ENCODE assay signal across 8 mouse cellular contexts in the genomic region with DNA sequence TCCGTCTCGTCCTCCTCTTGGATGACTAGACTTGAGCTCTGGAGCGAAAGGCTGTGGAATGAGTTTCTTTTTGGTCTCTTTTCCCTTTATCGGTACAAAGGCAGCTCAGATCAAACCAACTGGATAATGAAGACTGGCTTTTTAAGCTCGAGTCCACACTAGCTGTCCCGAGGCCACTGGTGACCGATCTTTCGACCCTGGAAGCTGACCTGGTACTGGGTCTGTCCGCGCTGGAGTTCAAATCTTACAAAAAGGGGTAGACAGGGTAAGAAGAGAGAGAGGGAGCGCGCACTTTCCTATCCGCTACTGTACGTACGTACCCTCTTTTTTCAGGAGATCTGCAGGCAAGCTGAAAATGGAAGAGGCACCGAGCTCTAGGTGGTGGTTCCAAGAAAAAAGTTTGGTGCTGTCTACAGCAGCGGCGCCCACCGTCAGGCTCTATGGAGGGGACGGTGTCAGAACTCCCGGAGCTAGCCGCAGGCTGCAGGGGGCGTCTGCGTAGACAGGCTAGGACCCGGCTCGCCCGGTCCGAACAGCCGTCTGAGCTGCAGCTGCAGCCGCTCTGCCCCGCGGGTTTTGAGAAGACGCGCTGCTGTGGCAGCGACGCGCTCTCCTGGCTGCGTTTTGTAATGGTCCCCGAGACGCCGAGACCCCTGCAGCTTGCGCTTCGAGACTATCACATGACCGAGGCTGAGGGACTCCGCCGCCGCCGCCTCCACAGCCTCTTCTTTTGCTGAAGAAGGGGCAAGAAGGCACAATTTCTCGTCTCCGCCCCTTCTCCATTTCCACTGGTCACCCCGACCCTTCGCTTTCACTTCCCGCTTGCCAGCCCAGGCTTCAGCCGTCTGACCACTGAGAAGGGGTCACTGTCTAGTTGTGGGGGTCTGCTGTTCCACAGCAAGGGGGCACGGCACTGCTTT. TPM values are rescaled to one million over a fixed set of nuclear protein-coding genes. Genes with fewer than 3 reads are reported as not detected.
DNase-seq lines count a peak whose midpoint lies in the region; ATAC-seq and TF ChIP-seq lines count a peak whose summit lies in the region.
"Had no signal": no experiment of that assay in that cellular context is flagged by ENCODE, and none has a peak within 500 bp of the region (broad histone marks: within the 10 kb centered on the region; RNA-seq: fewer than 3 reads in every experiment).

No protein-coding gene starts in this region.

- TF ChIP-seq EP300 in liver, postnatal 0 days (IDR thresholded peaks at IDR 0.05; ENCODE audit: low read depth), result no peak

- under 1% methylated on average over 55 of the region's 55 CpGs for WGBS in heart, embryonic 16.5 days
- 1% methylated on average over 55 of the region's 55 CpGs for WGBS in liver, postnatal 0 days (ENCODE audit: insufficient replicate concordance)

- peaks cover 80% of the 10 kb centered on the region for H3K27me3 ChIP-seq in heart, embryonic 16.5 days (ENCODE audit: control insufficient read depth, insufficient read depth, low read length)
- peaks cover 99% of the 10 kb centered on the region for H3K27me3 ChIP-seq in liver, postnatal 0 days (ENCODE audit: insufficient read depth, low read length)

- in situ Hi-C loops in ES-E14 (cut with MboI; ENCODE audit: low sequenced_read_pairs in 2 of 2, unreplicated experiment in 2 of 2), result no loop called here

- no peak overlapping the region for H3K27ac ChIP-seq in ES-E14 (ENCODE audit: insufficient read depth, low read depth, low read length, poor library complexity, severe bottlenecking)
- no peak overlapping the region for H3K27ac ChIP-seq in bone marrow macrophage, adult 2 months (ENCODE audit: insufficient read depth, low read depth, low read length)
- H3K27ac ChIP-seq in heart, embryonic 16.5 days (ENCODE audit: low read length), result no peak overlapping the region
- H3K27ac ChIP-seq in liver, postnatal 0 days (ENCODE audit: low read depth), result no peak overlapping the region

- peak; percentile 16 for DNase-seq in ES-E14 (ENCODE audit: low read depth, low spot score)
- peak; percentile 17 for DNase-seq in liver, postnatal 0 days
- DNase-seq in testis, postnatal 14 days (ENCODE audit: low spot score), result peak; percentile 20
- no peak for DNase-seq in adrenal gland, postnatal 14 days
- no peak for DNase-seq in thymus, postnatal 36 days

- H3K36me3 ChIP-seq in ES-E14 (ENCODE audit: control insufficient read depth, insufficient read depth, low read length, poor library complexity, severe bottlenecking), result no peaks in the 10 kb centered on the region
- H3K36me3 ChIP-seq in heart, embryonic 16.5 days (ENCODE audit: control insufficient read depth, insufficient read depth), result no peaks in the 10 kb centered on the region
- no peaks in the 10 kb centered on the region for H3K36me3 ChIP-seq in liver, postnatal 0 days (replicated peaks; ENCODE audit: insufficient read depth, low read length)

- H3K4me2 ChIP-seq in heart, embryonic 16.5 days (ENCODE audit: low read depth, low read length), result peak overlapping the region; percentile 73
- peak overlapping the region; percentile 62 for H3K4me2 ChIP-seq in liver, postnatal 0 days (ENCODE audit: low read depth, low read length)

- no peak for TF ChIP-seq CTCF in bone marrow macrophage, adult 2 months (IDR thresholded peaks at IDR 0.05; ENCODE audit: low read depth, low read length)
- 0 out of 2 replicates have a peak, but pooled peaks have one; percentile 2 for TF ChIP-seq CTCF in liver, postnatal 0 days (IDR thresholded peaks at IDR 0.05; ENCODE audit: low read depth)

- peak overlapping the region; percentile 7 to 28; a peak in 3 of 4 replicates for H3K4me3 ChIP-seq in ES-E14 (ENCODE audit: insufficient read depth in 1 of 2, low read depth in 1 of 2, low read length in 2 of 2, poor library complexity in 1 of 2, severe bottlenecking in 1 of 2)
- H3K4me3 ChIP-seq in bone marrow macrophage, adult 2 months (ENCODE audit: insufficient read depth, low read length), result peak overlapping the region; percentile 61
- peak overlapping the region; percentile 55 for H3K4me3 ChIP-seq in heart, embryonic 16.5 days (ENCODE audit: low read length)
- peak overlapping the region; percentile 28 for H3K4me3 ChIP-seq in liver, postnatal 0 days (ENCODE audit: low read depth, low read length)

- ATAC-seq in heart, embryonic 16.5 days (replicated peaks; ENCODE audit: extremely low read depth, insufficient read depth, low FRiP score), result no peak
- ATAC-seq in liver, postnatal 0 days, result no peak

- peaks cover 0 to 6% of the 10 kb centered on the region in 2 experiments; a peak in 1 of 4 replicates for H3K4me1 ChIP-seq in ES-E14 (ENCODE audit: control insufficient read depth in 2 of 2, insufficient read depth in 2 of 2, low read length in 2 of 2, poor library complexity in 1 of 2)
- H3K4me1 ChIP-seq in bone marrow macrophage, adult 2 months (ENCODE audit: control insufficient read depth, insufficient read depth, low read length), result no peaks in the 10 kb centered on the region
- H3K4me1 ChIP-seq in heart, embryonic 16.5 days (ENCODE audit: control insufficient read depth, insufficient read depth, low read length), result peaks cover 24% of the 10 kb centered on the region
- peaks cover 5% of the 10 kb centered on the region; the same call in 1 of the 2 replicates for H3K4me1 ChIP-seq in liver, postnatal 0 days (ENCODE audit: insufficient read depth)

- H3K9ac ChIP-seq in ES-E14 (ENCODE audit: insufficient read depth, low read depth, low read length, poor library complexity, severe bottlenecking), result no peak overlapping the region
- H3K9ac ChIP-seq in heart, embryonic 16.5 days (ENCODE audit: low read length), result no peak overlapping the region
- H3K9ac ChIP-seq in liver, postnatal 0 days (replicated peaks), result no peak overlapping the region

- no peak for TF ChIP-seq POLR2A in bone marrow macrophage, adult 2 months (IDR thresholded peaks at IDR 0.05; ENCODE audit: borderline replicate concordance, low read depth, low read length)

- H3K9me3 ChIP-seq in ES-E14 (ENCODE audit: control insufficient read depth, insufficient read depth, low read depth, low read length), result no peaks in the 10 kb centered on the region
- H3K9me3 ChIP-seq in heart, embryonic 16.5 days (replicated peaks; ENCODE audit: control insufficient read depth, low read length), result no peaks in the 10 kb centered on the region
- H3K9me3 ChIP-seq in liver, postnatal 0 days (ENCODE audit: low read length), result no peaks in the 10 kb centered on the region

TF ChIP-seq in ES-E14, 5 proteins besides CTCF, POLR2A, EP300 and RAD21:
- no peak for TF ChIP-seq MAFK (IDR thresholded peaks at IDR 0.05; ENCODE audit: insufficient read depth, low read depth, low read length)
- no peak for TF ChIP-seq ZC3H11A (IDR thresholded peaks at IDR 0.05; ENCODE audit: borderline replicate concordance, low read depth, low read length)
- no peak for TF ChIP-seq HCFC1 (IDR thresholded peaks at IDR 0.05; ENCODE audit: borderline replicate concordance, insufficient read depth, low read length)
- TF ChIP-seq CHD2 (IDR thresholded peaks at IDR 0.05; ENCODE audit: low read depth, low read length), result no peak
- no peak for TF ChIP-seq ZNF384 (IDR thresholded peaks at IDR 0.05; ENCODE audit: low read depth, low read length)

RNA-seq across cellular contexts. Expression of a gene that starts 0.6 kb away (rescaled TPM):
- total RNA-seq in ES-E14 (2012; rRNA removed), result not detected in 2 replicates
- polyA plus RNA-seq in bone marrow macrophage, adult 2 months (2012; ENCODE audit: insufficient read depth, insufficient read length, missing spikeins), result not detected in 2 replicates
- polyA plus RNA-seq in heart, embryonic 16.5 days (2015; fragmentation: Nextera tagmentation; extraction: Ambion mirVana), result not detected in 2 replicates
- polyA plus RNA-seq in liver, postnatal 0 days (2015; fragmentation: Nextera tagmentation; extraction: Ambion mirVana), result not detected in 2 replicates
- total RNA-seq in adrenal gland, postnatal 14 days (2021), result not detected in 2 replicates
- total RNA-seq: neutrophil, adult 5-6 weeks had no signal

Comparison
In these comparisons a context has a peak if more than half of its experiments do, and no peak if none do; other contexts are left out.
1. DNase-seq: peak in ES-E14 (single experiment), liver, postnatal 0 days (single experiment) and testis, postnatal 14 days (single experiment); none in adrenal gland, postnatal 14 days (single experiment) and thymus, postnatal 36 days (0 of 2).
2. Peak in every context shown above with its lines, with median percentiles within 50 percentile points of each other: H3K4me3 ChIP-seq.